Mouse (Mus musculus): Measurements from ENCODE around the gene Rpl35a. TPM values are rescaled to one million over a fixed set of nuclear protein-coding genes. Genes with fewer than 3 reads are reported as not detected.

Rpl35a gene
- polyA plus RNA-seq, 1 experiment from 2014 or later, result 980 TPM

- 96% methylated on average over 1 of the region's 1 CpGs for WGBS
- no peak overlapping the region for H3K27ac ChIP-seq
- H3K4me1 ChIP-seq, result peaks cover 30% of the 10 kb centered on the region
These were observed 3.2 kb downstream of the Rpl35a start for GRCm38 (mm10) chr16:33059471-33059870.

GRCm38 (mm10) chr16:33060926-33061325, 4.7 kb downstream of the Rpl35a start:
- WGBS, result 80% methylated on average over 2 of the region's 2 CpGs
- no peak for DNase-seq (ENCODE audit: low spot score)
- no peak overlapping the region for H3K4me3 ChIP-seq
- no peaks in the 10 kb centered on the region for H3K27me3 ChIP-seq (ENCODE audit: low read depth, poor library complexity, severe bottlenecking)
- H3K36me3 ChIP-seq, result peaks cover 37% of the 10 kb centered on the region
- H3K27ac ChIP-seq, result no peak overlapping the region
- peaks cover 28% of the 10 kb centered on the region for H3K4me1 ChIP-seq
- H3K9me3 ChIP-seq (replicated peaks), result no peaks in the 10 kb centered on the region

More at GRCm38 (mm10) chr16:33059471-33059870, 3.2 kb downstream of the Rpl35a start:
- DNase-seq (ENCODE audit: low spot score), result no peak
- Histone ChIP-seq H3K9me3 (replicated peaks) (no peaks in the 10 kb centered on the region), H3K27me3 (ENCODE audit: low read depth, poor library complexity, severe bottlenecking) (no peaks in the 10 kb centered on the region), H3K4me3 (no peak overlapping the region), H3K36me3 (peaks cover 37% of the 10 kb centered on the region)

GRCm38 (mm10) chr16:33061400-33061799, 5.1 kb downstream of the Rpl35a start:
- DNase-seq (ENCODE audit: low spot score), result no peak

GRCm38 (mm10) chr16:33062024-33062681, 5.9 kb downstream of the Rpl35a start, which contains the start of gene Lmln:
Gene Lmln, plus strand, starts transcription at chr16:33062521.
- peak within 1 kb of the TSS; percentile 87 for H3K4me3 ChIP-seq
- no peaks in the 10 kb centered on the region for H3K9me3 ChIP-seq (replicated peaks)
- H3K27me3 ChIP-seq (ENCODE audit: low read depth, poor library complexity, severe bottlenecking), result no peaks in the 10 kb centered on the region
- H3K27ac ChIP-seq, result peak within 1 kb of the TSS; percentile 90
- peak; percentile 94 for DNase-seq (ENCODE audit: low spot score)
- WGBS, result under 1% methylated on average over 63 of the region's 64 CpGs
- H3K36me3 ChIP-seq, result peaks cover 45% of the 10 kb centered on the region
- H3K4me1 ChIP-seq, result peaks cover 28% of the 10 kb centered on the region

More at GRCm38 (mm10) chr16:33061400-33061799, 5.1 kb downstream of the Rpl35a start:
- Histone ChIP-seq H3K9me3 (replicated peaks) (no peaks in the 10 kb centered on the region), H3K27ac (no peak overlapping the region), H3K4me1 (peaks cover 28% of the 10 kb centered on the region), H3K36me3 (peaks cover 38% of the 10 kb centered on the region), H3K4me3 (0 out of 2 replicates have a peak overlapping the region, but pooled peaks have one; percentile 87), H3K27me3 (ENCODE audit: low read depth, poor library complexity, severe bottlenecking) (no peaks in the 10 kb centered on the region)
- WGBS, result 46% methylated on average over 11 of the region's 11 CpGs

- under 1% methylated on average over 35 of the region's 35 CpGs for WGBS
- no peak for DNase-seq (ENCODE audit: low spot score)
- Histone ChIP-seq H3K4me1 (peaks cover 27% of the 10 kb centered on the region), H3K27me3 (ENCODE audit: low read depth, poor library complexity, severe bottlenecking) (no peaks in the 10 kb centered on the region), H3K27ac (peak overlapping the region; percentile 90), H3K9me3 (replicated peaks) (no peaks in the 10 kb centered on the region), H3K36me3 (peaks cover 45% of the 10 kb centered on the region), H3K4me3 (peak overlapping the region; percentile 87)
These were observed 6.5 kb downstream of the Rpl35a start for GRCm38 (mm10) chr16:33062682-33063131.

- H3K27ac ChIP-seq, result no peak overlapping the region
- no peaks in the 10 kb centered on the region for H3K9me3 ChIP-seq (replicated peaks)
- no peak for DNase-seq (ENCODE audit: low spot score)
- H3K36me3 ChIP-seq, result peaks cover 45% of the 10 kb centered on the region
- H3K4me3 ChIP-seq, result peak overlapping the region; percentile 87
- peaks cover 21% of the 10 kb centered on the region for H3K4me1 ChIP-seq
- WGBS, result 42% methylated on average over 7 of the region's 7 CpGs
- no peaks in the 10 kb centered on the region for H3K27me3 ChIP-seq (ENCODE audit: low read depth, poor library complexity, severe bottlenecking)
These were observed 7.0 kb downstream of the Rpl35a start for GRCm38 (mm10) chr16:33063267-33063666.

GRCm38 (mm10) chr16:33064636-33065035, 8.4 kb downstream of the Rpl35a start:
- Histone ChIP-seq H3K27me3 (ENCODE audit: low read depth, poor library complexity, severe bottlenecking) (no peaks in the 10 kb centered on the region), H3K36me3 (peaks cover 37% of the 10 kb centered on the region), H3K4me1 (peaks cover 21% of the 10 kb centered on the region), H3K4me3 (no peak overlapping the region), H3K27ac (no peak overlapping the region), H3K9me3 (replicated peaks) (no peaks in the 10 kb centered on the region)
- 80% methylated on average over 9 of the region's 9 CpGs for WGBS
- no peak for DNase-seq (ENCODE audit: low spot score)

- no peaks in the 10 kb centered on the region for H3K4me1 ChIP-seq
- no peak overlapping the region for H3K4me3 ChIP-seq
- H3K9me3 ChIP-seq (replicated peaks), result no peaks in the 10 kb centered on the region
- DNase-seq (ENCODE audit: low spot score), result no peak
- H3K27ac ChIP-seq, result no peak overlapping the region
- H3K27me3 ChIP-seq (ENCODE audit: low read depth, poor library complexity, severe bottlenecking), result no peaks in the 10 kb centered on the region
- H3K36me3 ChIP-seq, result peaks cover 52% of the 10 kb centered on the region
These were observed 14.7 kb downstream of the Rpl35a start for GRCm38 (mm10) chr16:33070928-33071327.

GRCm38 (mm10) chr16:33072871-33073557, 16.8 kb downstream of the Rpl35a start:
- Histone ChIP-seq H3K9me3 (replicated peaks) (no peaks in the 10 kb centered on the region), H3K27me3 (ENCODE audit: low read depth, poor library complexity, severe bottlenecking) (no peaks in the 10 kb centered on the region), H3K36me3 (peaks cover 39% of the 10 kb centered on the region), H3K4me1 (no peaks in the 10 kb centered on the region), H3K27ac (no peak overlapping the region), H3K4me3 (no peak overlapping the region)
- DNase-seq (ENCODE audit: low spot score), result no peak
- 89% methylated on average over 6 of the region's 6 CpGs for WGBS

- Histone ChIP-seq H3K4me1 (no peaks in the 10 kb centered on the region), H3K4me3 (no peak overlapping the region), H3K9me3 (replicated peaks) (no peaks in the 10 kb centered on the region), H3K36me3 (peaks cover 27% of the 10 kb centered on the region), H3K27ac (no peak overlapping the region), H3K27me3 (ENCODE audit: low read depth, poor library complexity, severe bottlenecking) (no peaks in the 10 kb centered on the region)
- 82% methylated on average over 5 of the region's 5 CpGs for WGBS
- DNase-seq (ENCODE audit: low spot score), result no peak
These were observed 18.7 kb downstream of the Rpl35a start for GRCm38 (mm10) chr16:33074967-33075366.

GRCm38 (mm10) chr16:33076078-33076477, 19.8 kb downstream of the Rpl35a start:
- H3K4me3 ChIP-seq, result no peak overlapping the region
- H3K4me1 ChIP-seq, result no peaks in the 10 kb centered on the region
- DNase-seq (ENCODE audit: low spot score), result no peak
- H3K27me3 ChIP-seq (ENCODE audit: low read depth, poor library complexity, severe bottlenecking), result no peaks in the 10 kb centered on the region
- WGBS, result 56% methylated on average over 6 of the region's 6 CpGs
- no peaks in the 10 kb centered on the region for H3K9me3 ChIP-seq (replicated peaks)
- H3K27ac ChIP-seq, result no peak overlapping the region
- H3K36me3 ChIP-seq, result peaks cover 21% of the 10 kb centered on the region

- no peaks in the 10 kb centered on the region for H3K9me3 ChIP-seq (replicated peaks)
- H3K4me1 ChIP-seq, result no peaks in the 10 kb centered on the region
- H3K4me3 ChIP-seq, result no peak overlapping the region
- 89% methylated on average over 5 of the region's 5 CpGs for WGBS
- peaks cover 18% of the 10 kb centered on the region for H3K36me3 ChIP-seq
- H3K27ac ChIP-seq, result no peak overlapping the region
- H3K27me3 ChIP-seq (ENCODE audit: low read depth, poor library complexity, severe bottlenecking), result no peaks in the 10 kb centered on the region
- DNase-seq (ENCODE audit: low spot score), result no peak
These were observed 20.9 kb downstream of the Rpl35a start for GRCm38 (mm10) chr16:33077069-33077627.

- no peaks in the 10 kb centered on the region for H3K27me3 ChIP-seq (ENCODE audit: low read depth, poor library complexity, severe bottlenecking)
- 96% methylated on average over 7 of the region's 7 CpGs for WGBS
- no peaks in the 10 kb centered on the region for H3K9me3 ChIP-seq (replicated peaks)
- no peaks in the 10 kb centered on the region for H3K4me1 ChIP-seq
- no peak overlapping the region for H3K4me3 ChIP-seq
- H3K36me3 ChIP-seq, result peaks cover 18% of the 10 kb centered on the region
- no peak for DNase-seq (ENCODE audit: low spot score)
- H3K27ac ChIP-seq, result no peak overlapping the region
These were observed 23.8 kb downstream of the Rpl35a start for GRCm38 (mm10) chr16:33080063-33080462.

Data from limb, embryonic 10.5 days (tissue).